Mouse (Mus musculus): ENCODE measurements around the gene Zp3. TPM values are rescaled to one million over a fixed set of nuclear protein-coding genes. Genes with fewer than 3 reads are reported as not detected.

Gene Zp3
- total and polyA plus RNA-seq, 3 experiments: not detected

- Histone ChIP-seq H3K36me3 (ENCODE audit: control insufficient read depth, insufficient read depth, low read length) (peaks cover 21% of the 10 kb centered on the region), H3K27ac (peak within 1 kb of the TSS; percentile 98), H3K4me1 (ENCODE audit: control insufficient read depth, insufficient read depth, low read length) (peaks cover 8% of the 10 kb centered on the region), H3K9ac (ENCODE audit: low read depth, low read length) (peak within 1 kb of the TSS; percentile 91), H3K27me3 (ENCODE audit: control insufficient read depth, insufficient read depth, low read length) (no peaks in the 10 kb centered on the region), H3K4me3 (peak within 1 kb of the TSS; percentile 97), H3K79me2 (replicated peaks; ENCODE audit: control insufficient read depth, insufficient read depth, low read length) (no peaks in the 10 kb centered on the region)
- DNase-seq: peak; percentile 98 to 100
- TF ChIP-seq POLR2A (IDR thresholded peaks at IDR 0.05; ENCODE audit: insufficient read depth, low read depth, low read length) (peak; percentile 99), CTCF (IDR thresholded peaks at IDR 0.05) (peak; percentile 80), EP300 (IDR thresholded peaks at IDR 0.05; ENCODE audit: insufficient read depth, low read depth, low read length) (peak; percentile 38)
- WGBS: under 1% methylated on average over 48 of the region's 48 CpGs
- intact Hi-C loops (cut with DNase I): loop anchor here (1.0 to 2.0 kb wide), 2 partner anchors 22 to 30 kb away; no protein-coding TSS in a partner anchor
Measured at GRCm38 (mm10) chr5:135934481-135935175, 45.3 kb upstream of the Zp3 start, which contains the start of gene Ywhag. TSS of gene Ywhag (minus strand) at chr5:135934616.

GRCm38 (mm10) chr5:135935176-135935523, 44.7 kb upstream of the Zp3 start:
- Histone ChIP-seq H3K27me3 (ENCODE audit: control insufficient read depth, insufficient read depth, low read length) (no peaks in the 10 kb centered on the region), H3K36me3 (ENCODE audit: control insufficient read depth, insufficient read depth, low read length) (peaks cover 21% of the 10 kb centered on the region), H3K4me3 (peak overlapping the region; percentile 19; the same call in 1 of the 2 replicates), H3K27ac (peak overlapping the region; percentile 98), H3K79me2 (replicated peaks; ENCODE audit: control insufficient read depth, insufficient read depth, low read length) (no peaks in the 10 kb centered on the region), H3K4me1 (ENCODE audit: control insufficient read depth, insufficient read depth, low read length) (peaks cover 8% of the 10 kb centered on the region), H3K9ac (ENCODE audit: low read depth, low read length) (peak overlapping the region; percentile 34)
- TF ChIP-seq EP300 (IDR thresholded peaks at IDR 0.05; ENCODE audit: insufficient read depth, low read depth, low read length) (no peak), POLR2A (IDR thresholded peaks at IDR 0.05; ENCODE audit: insufficient read depth, low read depth, low read length) (no peak), CTCF (IDR thresholded peaks at IDR 0.05) (no peak)
- intact Hi-C loops (cut with DNase I): loop anchor here (1.0 to 2.0 kb wide), 2 partner anchors 21 to 30 kb away; no protein-coding TSS in a partner anchor
- DNase-seq: no peak
- 51% methylated on average over 7 of the region's 7 CpGs for WGBS

- Histone ChIP-seq H3K27ac (peak overlapping the region; percentile 98; the same call in 1 of the 2 replicates), H3K27me3 (ENCODE audit: control insufficient read depth, insufficient read depth, low read length) (no peaks in the 10 kb centered on the region), H3K4me1 (ENCODE audit: control insufficient read depth, insufficient read depth, low read length) (peaks cover 8% of the 10 kb centered on the region), H3K4me3 (no peak overlapping the region), H3K36me3 (ENCODE audit: control insufficient read depth, insufficient read depth, low read length) (peaks cover 16% of the 10 kb centered on the region), H3K9ac (ENCODE audit: low read depth, low read length) (no peak overlapping the region), H3K79me2 (replicated peaks; ENCODE audit: control insufficient read depth, insufficient read depth, low read length) (no peaks in the 10 kb centered on the region)
- DNase-seq: no peak
- TF ChIP-seq POLR2A (IDR thresholded peaks at IDR 0.05; ENCODE audit: insufficient read depth, low read depth, low read length): no peak
- TF ChIP-seq EP300 (IDR thresholded peaks at IDR 0.05; ENCODE audit: insufficient read depth, low read depth, low read length): no peak
- no peak for TF ChIP-seq CTCF (IDR thresholded peaks at IDR 0.05)
- intact Hi-C loops (cut with DNase I): loop anchor here (1.0 to 2.0 kb wide), 2 partner anchors 21 to 31 kb away; no protein-coding TSS in a partner anchor
- 84% methylated on average over 6 of the region's 6 CpGs for WGBS
Measured at GRCm38 (mm10) chr5:135935641-135936190, 44.2 kb upstream of the Zp3 start.

GRCm38 (mm10) chr5:135940587-135940986, 39.3 kb upstream of the Zp3 start:
- TF ChIP-seq POLR2A (IDR thresholded peaks at IDR 0.05; ENCODE audit: insufficient read depth, low read depth, low read length) (no peak), EP300 (IDR thresholded peaks at IDR 0.05; ENCODE audit: insufficient read depth, low read depth, low read length) (0 out of 2 replicates have a peak, but pooled peaks have one; percentile 47)
- H3K36me3 ChIP-seq (ENCODE audit: control insufficient read depth, insufficient read depth, low read length): no peaks in the 10 kb centered on the region
- no peak overlapping the region for H3K9ac ChIP-seq (ENCODE audit: low read depth, low read length)
- no peaks in the 10 kb centered on the region for H3K79me2 ChIP-seq (replicated peaks; ENCODE audit: control insufficient read depth, insufficient read depth, low read length)
- WGBS: 45% methylated on average over 5 of the region's 5 CpGs
- intact Hi-C loops (cut with DNase I): no loop called here
- H3K4me3 ChIP-seq: no peak overlapping the region
- H3K27me3 ChIP-seq (ENCODE audit: control insufficient read depth, insufficient read depth, low read length): no peaks in the 10 kb centered on the region
- H3K4me1 ChIP-seq (ENCODE audit: control insufficient read depth, insufficient read depth, low read length): no peaks in the 10 kb centered on the region
- no peak overlapping the region for H3K27ac ChIP-seq
- peak in 1 of 2 experiments; percentile 52 for DNase-seq

GRCm38 (mm10) chr5:135942710-135943109, 37.2 kb upstream of the Zp3 start:
- WGBS: 67% methylated on average over 6 of the region's 6 CpGs
- Histone ChIP-seq H3K9ac (ENCODE audit: low read depth, low read length) (no peak overlapping the region), H3K79me2 (replicated peaks; ENCODE audit: control insufficient read depth, insufficient read depth, low read length) (no peaks in the 10 kb centered on the region), H3K4me1 (ENCODE audit: control insufficient read depth, insufficient read depth, low read length) (peaks cover 2% of the 10 kb centered on the region), H3K27ac (no peak overlapping the region), H3K27me3 (ENCODE audit: control insufficient read depth, insufficient read depth, low read length) (no peaks in the 10 kb centered on the region), H3K36me3 (ENCODE audit: control insufficient read depth, insufficient read depth, low read length) (no peaks in the 10 kb centered on the region), H3K4me3 (no peak overlapping the region)
- no peak for DNase-seq
- intact Hi-C loops (cut with DNase I): no loop called here
- TF ChIP-seq CTCF (IDR thresholded peaks at IDR 0.05): no peak
- no peak for TF ChIP-seq EP300 (IDR thresholded peaks at IDR 0.05; ENCODE audit: insufficient read depth, low read depth, low read length)
- TF ChIP-seq POLR2A (IDR thresholded peaks at IDR 0.05; ENCODE audit: insufficient read depth, low read depth, low read length): no peak

- no peak for DNase-seq
- no peak overlapping the region for H3K9ac ChIP-seq (ENCODE audit: low read depth, low read length)
- no peaks in the 10 kb centered on the region for H3K27me3 ChIP-seq (ENCODE audit: control insufficient read depth, insufficient read depth, low read length)
- H3K79me2 ChIP-seq (replicated peaks; ENCODE audit: control insufficient read depth, insufficient read depth, low read length): no peaks in the 10 kb centered on the region
- H3K4me3 ChIP-seq: no peak overlapping the region
- H3K27ac ChIP-seq: no peak overlapping the region
- 47% methylated on average over 10 of the region's 10 CpGs for WGBS
- no peaks in the 10 kb centered on the region for H3K36me3 ChIP-seq (ENCODE audit: control insufficient read depth, insufficient read depth, low read length)
- intact Hi-C loops (cut with DNase I): no loop called here
- no peak for TF ChIP-seq POLR2A (IDR thresholded peaks at IDR 0.05; ENCODE audit: insufficient read depth, low read depth, low read length)
- TF ChIP-seq EP300 (IDR thresholded peaks at IDR 0.05; ENCODE audit: insufficient read depth, low read depth, low read length): no peak
- no peak for TF ChIP-seq CTCF (IDR thresholded peaks at IDR 0.05)
- H3K4me1 ChIP-seq (ENCODE audit: control insufficient read depth, insufficient read depth, low read length): peaks cover 2% of the 10 kb centered on the region
Measured at GRCm38 (mm10) chr5:135945916-135946408, 33.9 kb upstream of the Zp3 start.
